Mouse (Mus musculus) hindbrain, embryonic 11.5 days (tissue): ENCODE data around the gene Ccdc146. TPM values are rescaled to one million over a fixed set of nuclear protein-coding genes. Genes with fewer than 3 reads are reported as not detected.

Experiments used
- ATAC-seq: fragments of 200-750 bp; cut with Nextera tagmentation; 2 replicates; pipeline ENCODE4 v1.8.0; 2017; ENCODE audit warnings: mild to moderate bottlenecking, moderate TSS enrichment, moderate library complexity; ENCODE audit not compliant: low FRiP score
- DNase-seq: peaks from one replicate; pipeline ENCODE4 v3.0.0-alpha.2; 2015; ENCODE audit warnings: low spot score
- H3K27ac ChIP-seq: fragments of 300-500 bp; sonication (generic); 2 replicates; pipeline ENCODE4 v1.5.1; 2014; ENCODE audit warnings: mild to moderate bottlenecking, low read depth, low read length
- H3K27me3 ChIP-seq: fragments of 300-500 bp; sonication (generic); 2 replicates; pipeline ENCODE4 v1.6.1; 2014; ENCODE audit warnings: mild to moderate bottlenecking, low read length, moderate library complexity, mixed read lengths; ENCODE audit not compliant: control insufficient read depth, insufficient read depth
- H3K36me3 ChIP-seq: fragments of 300-500 bp; sonication (generic); 2 replicates; pipeline ENCODE4 v1.6.1; 2014; ENCODE audit warnings: mild to moderate bottlenecking, low read length, moderate library complexity, mixed read lengths; ENCODE audit not compliant: control insufficient read depth, insufficient read depth
- H3K4me1 ChIP-seq: fragments of 300-500 bp; sonication (generic); replicated peaks from 2 replicates; pipeline ENCODE4 v1.6.1; 2014; ENCODE audit warnings: low read length, mixed read lengths; ENCODE audit not compliant: control insufficient read depth, insufficient read depth
- H3K4me2 ChIP-seq: fragments of 300-500 bp; sonication (generic); replicated peaks from 2 replicates; pipeline ENCODE4 v1.6.1; 2014; ENCODE audit warnings: mild to moderate bottlenecking, low read depth, low read length
- H3K4me3 ChIP-seq: fragments of 300-500 bp; sonication (generic); 2 replicates; pipeline ENCODE4 v1.5.1; 2014; ENCODE audit warnings: low read depth, low read length
- H3K9ac ChIP-seq: fragments of 300-500 bp; sonication (generic); 2 replicates; pipeline ENCODE4 v1.6.1; 2014; ENCODE audit warnings: low read depth, low read length
- H3K9me3 ChIP-seq: fragments of 300-500 bp; sonication (generic); 2 replicates; pipeline ENCODE4 v1.6.1; 2016; ENCODE audit warnings: low read length; ENCODE audit not compliant: control insufficient read depth
- WGBS: fragments of 180-500 bp; shearing (Covaris S2); extraction: QIAGEN DNeasy Blood & Tissue Kit; methylation state at CpG from one replicate; pipeline ENCODE4 v1.1.7; 2014; 5-methylcytosine and 5-hydroxymethylcytosine counted together
- polyA plus RNA-seq: library from polyadenylated mRNA; unstranded; fragments of >200 nt; fragmentation: Nextera tagmentation; extraction: Ambion mirVana; gene quantifications from 2 replicates; pipeline ENCODE4 v1.2.1, GENCODE M21; 2014

The Ccdc146 gene
- polyA plus RNA-seq, 1 experiment from 2014 or later: 0.88 TPM

- no peaks in the 10 kb centered on the region for H3K36me3 ChIP-seq
- WGBS: 49% methylated on average over 11 of the region's 11 CpGs
- no peaks in the 10 kb centered on the region for H3K27me3 ChIP-seq
- DNase-seq: peak; percentile 34
- no peak overlapping the region for H3K4me3 ChIP-seq
- H3K4me2 ChIP-seq: no peak overlapping the region
- no peaks in the 10 kb centered on the region for H3K4me1 ChIP-seq
- no peak overlapping the region for H3K9ac ChIP-seq
- no peaks in the 10 kb centered on the region for H3K9me3 ChIP-seq
- no peak overlapping the region for H3K27ac ChIP-seq
- peak; percentile 54; the same call in 1 of the 2 replicates for ATAC-seq
Measured at GRCm38 (mm10) chr5:21329672-21330665, 94.5 kb downstream of the Ccdc146 start.

GRCm38 (mm10) chr5:21328560-21328959, 95.9 kb downstream of the Ccdc146 start:
- no peaks in the 10 kb centered on the region for H3K4me1 ChIP-seq
- H3K4me3 ChIP-seq: no peak overlapping the region
- DNase-seq (no peak), ATAC-seq (no peak)
- H3K9ac ChIP-seq: no peak overlapping the region
- no peak overlapping the region for H3K4me2 ChIP-seq
- WGBS: 79% methylated on average over 1 of the region's 1 CpGs
- H3K36me3 ChIP-seq: no peaks in the 10 kb centered on the region
- H3K27ac ChIP-seq: no peak overlapping the region
- no peaks in the 10 kb centered on the region for H3K27me3 ChIP-seq
- H3K9me3 ChIP-seq: no peaks in the 10 kb centered on the region

- Histone ChIP-seq H3K4me2 (no peak overlapping the region), H3K4me1 (no peaks in the 10 kb centered on the region), H3K9ac (no peak overlapping the region), H3K36me3 (no peaks in the 10 kb centered on the region), H3K27ac (no peak overlapping the region), H3K27me3 (no peaks in the 10 kb centered on the region), H3K4me3 (no peak overlapping the region), H3K9me3 (no peaks in the 10 kb centered on the region)
- 36% methylated on average over 1 of the region's 1 CpGs for WGBS
- peak; percentile 73 for DNase-seq
- ATAC-seq: no peak
Measured at GRCm38 (mm10) chr5:21326494-21326893, 98.0 kb downstream of the Ccdc146 start.

- Histone ChIP-seq H3K9me3 (no peaks in the 10 kb centered on the region), H3K36me3 (no peaks in the 10 kb centered on the region), H3K4me3 (no peak overlapping the region), H3K9ac (no peak overlapping the region), H3K27me3 (no peaks in the 10 kb centered on the region), H3K4me2 (no peak overlapping the region), H3K27ac (no peak overlapping the region), H3K4me1 (no peaks in the 10 kb centered on the region)
- 78% methylated on average over 2 of the region's 2 CpGs for WGBS
- ATAC-seq: no peak
- DNase-seq: no peak
Measured at GRCm38 (mm10) chr5:21320138-21320537, 104.3 kb downstream of the Ccdc146 start.

- H3K27ac ChIP-seq: no peak overlapping the region
- H3K27me3 ChIP-seq: no peaks in the 10 kb centered on the region
- no peaks in the 10 kb centered on the region for H3K4me1 ChIP-seq
- DNase-seq: no peak
- no peaks in the 10 kb centered on the region for H3K36me3 ChIP-seq
- H3K9ac ChIP-seq: no peak overlapping the region
- H3K4me3 ChIP-seq: no peak overlapping the region
- no peak overlapping the region for H3K4me2 ChIP-seq
- ATAC-seq: no peak
- WGBS: 85% methylated on average over 3 of the region's 3 CpGs
- H3K9me3 ChIP-seq: no peaks in the 10 kb centered on the region
Measured at GRCm38 (mm10) chr5:21314696-21315095, 109.8 kb downstream of the Ccdc146 start.

GRCm38 (mm10) chr5:21307165-21307564, 117.3 kb downstream of the Ccdc146 start:
- no peak overlapping the region for H3K4me3 ChIP-seq
- DNase-seq: no peak
- H3K27ac ChIP-seq: no peak overlapping the region
- no peaks in the 10 kb centered on the region for H3K9me3 ChIP-seq
- H3K4me1 ChIP-seq: no peaks in the 10 kb centered on the region
- 58% methylated on average over 5 of the region's 5 CpGs for WGBS
- H3K36me3 ChIP-seq: no peaks in the 10 kb centered on the region
- no peak for ATAC-seq
- H3K4me2 ChIP-seq: no peak overlapping the region
- H3K9ac ChIP-seq: no peak overlapping the region
- no peaks in the 10 kb centered on the region for H3K27me3 ChIP-seq

- no peak for DNase-seq
- WGBS: 83% methylated on average over 6 of the region's 6 CpGs
- H3K4me3 ChIP-seq: no peak overlapping the region
Measured at GRCm38 (mm10) chr5:21301011-21301410, 123.5 kb downstream of the Ccdc146 start.

GRCm38 (mm10) chr5:21300058-21300457, 124.4 kb downstream of the Ccdc146 start:
- H3K27me3 ChIP-seq: no peaks in the 10 kb centered on the region
- H3K4me1 ChIP-seq: no peaks in the 10 kb centered on the region
- H3K9me3 ChIP-seq: no peaks in the 10 kb centered on the region
- H3K4me3 ChIP-seq: no peak overlapping the region
- no peaks in the 10 kb centered on the region for H3K36me3 ChIP-seq
- H3K4me2 ChIP-seq: no peak overlapping the region
- DNase-seq (no peak), ATAC-seq (no peak)
- WGBS: 90% methylated on average over 3 of the region's 3 CpGs
- no peak overlapping the region for H3K27ac ChIP-seq
- no peak overlapping the region for H3K9ac ChIP-seq

More at GRCm38 (mm10) chr5:21301011-21301410, 123.5 kb downstream of the Ccdc146 start:
- no peak for ATAC-seq
- Histone ChIP-seq H3K27me3 (no peaks in the 10 kb centered on the region), H3K36me3 (no peaks in the 10 kb centered on the region), H3K27ac (no peak overlapping the region), H3K9ac (no peak overlapping the region), H3K9me3 (no peaks in the 10 kb centered on the region), H3K4me1 (no peaks in the 10 kb centered on the region), H3K4me2 (no peak overlapping the region)
